Mouse (Mus musculus) forebrain, embryonic 14.5 days (tissue): ENCODE measurements around the gene Cep41. TPM values are rescaled to one million over a fixed set of nuclear protein-coding genes. Genes with fewer than 3 reads are reported as not detected.

ENCODE experiments used
- ATAC-seq: fragments of 200-750 bp; cut with Nextera tagmentation; 2 replicates; pipeline ENCODE4 v1.8.0; 2017; ENCODE audit warnings: mild to moderate bottlenecking, moderate library complexity
- DNase-seq: peaks from one replicate; pipeline ENCODE4 v3.0.0-alpha.2; 2015; ENCODE audit warnings: low spot score
- H3K27ac ChIP-seq: fragments of 300-500 bp; sonication (generic); 2 replicates; pipeline ENCODE4 v1.5.1; 2014; ENCODE audit warnings: low read depth, mild to moderate bottlenecking, control low read depth, low read length, moderate library complexity
- H3K27me3 ChIP-seq: fragments of 300-500 bp; sonication (generic); replicated peaks from 2 replicates; pipeline ENCODE4 v1.6.1; 2014; ENCODE audit warnings: low read length, control low read depth, mixed read lengths; ENCODE audit not compliant: control insufficient read depth, insufficient read depth
- H3K36me3 ChIP-seq: fragments of 300-500 bp; sonication (generic); 2 replicates; pipeline ENCODE4 v1.6.1; 2014; ENCODE audit warnings: low read length, control low read depth; ENCODE audit not compliant: control insufficient read depth, insufficient read depth
- H3K4me1 ChIP-seq: fragments of 300-500 bp; sonication (generic); 2 replicates; pipeline ENCODE4 v1.6.1; 2014; ENCODE audit warnings: antibody characterized with exemption, low read length, control low read depth; ENCODE audit not compliant: control insufficient read depth, insufficient read depth
- H3K4me2 ChIP-seq: fragments of 300-500 bp; sonication (generic); 2 replicates; pipeline ENCODE4 v1.6.1; 2014; ENCODE audit warnings: mild to moderate bottlenecking, control low read depth, low read length
- H3K4me3 ChIP-seq: fragments of 300-500 bp; sonication (generic); 2 replicates; pipeline ENCODE4 v1.5.1; 2014; ENCODE audit warnings: low read depth, low read length, control low read depth
- H3K9ac ChIP-seq: fragments of 300-500 bp; sonication (generic); 2 replicates; pipeline ENCODE4 v1.6.1; 2014; ENCODE audit warnings: mild to moderate bottlenecking, low read length, control low read depth, moderate library complexity
- H3K9me3 ChIP-seq: fragments of 300-500 bp; sonication (generic); replicated peaks from 2 replicates; pipeline ENCODE4 v1.6.1; 2016; ENCODE audit warnings: low read length, control low read depth, mixed read lengths; ENCODE audit not compliant: control insufficient read depth
- WGBS: fragments of 180-500 bp; shearing (Covaris S2); extraction: QIAGEN DNeasy Blood & Tissue Kit; methylation state at CpG from one replicate; pipeline ENCODE4 v1.1.7; 2014; 5-methylcytosine and 5-hydroxymethylcytosine counted together
- polyA plus RNA-seq: library from polyadenylated mRNA; unstranded; fragments of >200 nt; fragmentation: Nextera tagmentation; extraction: Ambion mirVana; gene quantifications from 2 replicates; pipeline ENCODE4 v1.2.1, GENCODE M21; 2014

Gene Cep41
- 15.6 and 16.6 TPM in 2 replicates for polyA plus RNA-seq

DNA sequence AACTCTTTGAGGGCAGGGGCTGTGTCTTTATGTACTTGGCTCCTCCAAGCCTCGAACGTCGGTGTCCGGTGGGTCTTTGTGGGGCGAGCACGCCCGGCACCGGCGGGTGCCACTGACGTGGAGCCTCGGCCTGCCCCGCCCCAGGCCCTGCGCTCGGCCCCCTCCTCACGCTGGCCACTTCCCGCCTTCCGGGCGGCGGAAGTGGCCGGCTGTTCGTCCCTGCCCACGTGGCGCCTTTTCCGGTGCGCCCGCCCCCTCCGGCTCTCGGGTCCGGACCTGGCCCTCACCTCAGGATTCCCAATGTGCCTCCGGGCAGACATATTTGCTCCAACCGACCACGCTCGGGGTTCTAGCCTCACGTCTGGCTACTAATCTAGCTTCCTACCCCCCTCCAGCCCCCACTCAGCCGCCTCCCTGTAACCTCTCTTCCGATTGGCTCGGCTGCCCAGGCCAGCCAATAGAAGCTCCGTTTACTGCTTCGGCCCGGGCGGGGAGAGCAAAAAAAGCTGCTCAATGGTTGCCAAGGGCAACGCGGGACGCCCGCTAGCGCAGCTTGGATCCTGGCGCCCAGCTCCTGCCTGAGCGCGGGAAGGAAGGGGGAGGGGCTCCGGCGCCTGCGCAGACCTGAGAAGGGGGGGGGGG lies at the start of gene Cep41:
TSS of gene Cep41 (minus strand) at position 400 of the 642 bp plus-strand sequence.
- peak within 1 kb of the TSS; percentile 70 for H3K9ac ChIP-seq
- WGBS: under 1% methylated on average over 51 of the region's 52 CpGs
- peak within 1 kb of the TSS; percentile 95 for H3K27ac ChIP-seq
- ATAC-seq (peak; percentile 98), DNase-seq (peak; percentile 99)
- no peaks in the 10 kb centered on the region for H3K36me3 ChIP-seq
- no peaks in the 10 kb centered on the region for H3K27me3 ChIP-seq
- peak within 1 kb of the TSS; percentile 63 for H3K4me2 ChIP-seq
- peak within 1 kb of the TSS; percentile 58 for H3K4me3 ChIP-seq
- peaks cover 9% of the 10 kb centered on the region; the same call in 1 of the 2 replicates for H3K4me1 ChIP-seq
- H3K9me3 ChIP-seq: no peaks in the 10 kb centered on the region

DNA sequence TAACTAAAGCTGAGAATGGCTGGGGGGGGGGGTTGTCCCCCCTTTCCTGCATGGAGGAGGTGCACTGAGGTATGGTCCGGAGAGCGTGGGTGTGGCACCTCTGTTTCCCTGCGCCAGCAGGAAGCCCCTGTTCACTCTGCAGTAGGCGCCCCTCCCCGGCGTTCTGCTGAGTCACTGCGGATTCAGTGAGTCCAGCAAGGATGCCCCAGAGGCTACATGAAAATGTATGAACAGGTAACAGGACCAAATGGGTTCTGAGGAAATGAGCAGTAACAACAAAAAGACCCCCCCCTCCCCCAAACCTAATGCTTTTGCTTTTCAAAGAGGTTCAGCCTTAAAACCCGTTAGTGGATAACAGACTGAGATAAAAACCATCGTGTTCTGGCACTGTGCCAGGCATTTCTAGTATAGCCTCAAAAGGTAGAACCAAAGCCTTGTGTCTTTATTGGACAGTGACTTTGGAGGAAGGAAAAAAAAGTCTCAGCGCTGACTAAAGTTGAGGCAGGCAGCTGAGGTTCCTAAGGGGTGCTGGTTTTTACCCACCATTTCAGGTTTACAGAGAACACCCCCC lies 45.7 kb upstream of the Cep41 start:
- Histone ChIP-seq H3K9me3 (peaks cover 27% of the 10 kb centered on the region), H3K4me2 (peak overlapping the region; percentile 64), H3K9ac (peak overlapping the region; percentile 83), H3K4me3 (peak overlapping the region; percentile 54), H3K27me3 (no peaks in the 10 kb centered on the region), H3K27ac (no peak overlapping the region), H3K4me1 (no peaks in the 10 kb centered on the region; the same call in 1 of the 2 replicates), H3K36me3 (peaks cover 27% of the 10 kb centered on the region)
- WGBS: 46% methylated on average over 10 of the region's 10 CpGs
- no peak for ATAC-seq
- DNase-seq: peak; percentile 56

DNA sequence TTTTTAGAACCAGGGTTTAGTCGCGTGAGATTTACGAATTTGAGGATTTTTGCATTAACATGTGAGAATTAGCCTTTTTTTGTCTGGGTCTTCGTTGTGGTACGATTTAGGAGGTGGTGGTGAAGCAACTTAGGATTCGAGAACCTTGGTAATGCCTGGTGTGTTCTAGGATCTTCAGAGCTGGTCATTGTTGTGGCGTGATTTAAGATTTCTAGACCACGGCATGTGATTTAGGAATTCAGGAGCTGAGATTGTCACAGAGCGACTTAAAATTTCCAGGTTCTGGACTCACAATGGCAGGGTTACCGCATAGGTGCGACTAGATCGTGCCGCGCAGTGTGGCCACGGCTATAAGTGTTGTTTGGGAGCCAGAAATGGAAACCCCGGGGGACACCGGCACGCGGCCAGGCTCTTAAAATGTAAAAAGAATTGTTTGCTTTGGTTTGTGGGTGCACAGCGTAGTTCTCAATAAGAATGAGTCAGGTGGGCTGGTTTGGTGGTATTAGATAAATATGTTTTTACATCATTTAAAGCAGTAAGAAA lies 45.0 kb upstream of the Cep41 start:
- Histone ChIP-seq H3K4me1 (peaks cover 5% of the 10 kb centered on the region; the same call in 1 of the 2 replicates), H3K27me3 (no peaks in the 10 kb centered on the region), H3K4me2 (peak overlapping the region; percentile 64), H3K4me3 (peak overlapping the region; percentile 54), H3K36me3 (peaks cover 19% of the 10 kb centered on the region), H3K9ac (peak overlapping the region; percentile 83), H3K9me3 (peaks cover 27% of the 10 kb centered on the region), H3K27ac (peak overlapping the region; percentile 87; the same call in 1 of the 2 replicates)
- ATAC-seq (no peak), DNase-seq (no peak)
- WGBS: 56% methylated on average over 20 of the region's 20 CpGs

DNA sequence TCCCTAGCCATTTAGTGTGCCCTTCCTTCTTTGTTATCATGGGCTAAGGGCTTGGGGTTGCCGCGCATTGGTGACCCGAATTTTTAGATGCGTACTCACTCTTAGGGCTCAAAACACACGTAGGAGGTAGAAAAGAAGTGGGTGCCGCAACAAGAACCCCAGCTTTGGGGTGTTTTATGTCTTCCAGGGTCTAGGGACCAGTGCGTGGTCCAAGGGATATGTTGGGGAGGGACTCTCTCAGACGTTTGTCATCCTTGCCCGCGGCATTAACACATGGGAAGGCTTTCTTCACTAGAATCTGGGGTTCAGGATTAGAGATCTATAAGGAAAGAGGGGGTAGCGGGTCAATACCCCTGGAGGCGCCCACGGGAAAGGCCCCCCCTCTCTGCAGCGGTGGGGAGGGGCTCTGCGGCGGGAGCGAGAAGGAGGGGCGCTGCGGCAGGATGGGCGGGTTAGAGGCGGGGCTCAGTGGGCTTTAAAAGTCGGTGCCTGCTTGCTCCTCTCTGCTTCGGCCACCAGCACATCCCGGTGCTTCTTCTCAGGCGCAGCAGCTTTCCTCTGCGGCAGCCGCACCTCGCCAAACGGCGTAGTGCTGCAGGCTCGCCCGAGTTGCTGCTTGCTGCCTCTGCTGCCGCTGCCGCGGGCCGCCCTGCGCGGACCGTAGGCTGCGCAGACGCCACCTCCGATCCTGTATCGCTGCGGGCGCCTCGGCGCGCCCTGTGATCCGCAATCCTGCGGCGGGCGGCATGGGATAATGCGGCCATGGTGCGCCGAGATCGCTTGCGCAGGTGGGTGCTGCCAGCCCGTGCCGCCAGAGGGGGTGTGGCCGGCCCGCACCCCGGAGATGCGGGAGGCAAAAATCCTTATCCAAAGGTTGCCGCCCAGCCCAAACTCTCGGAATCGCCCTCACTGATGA lies 44.3 kb upstream of the Cep41 start:
- Histone ChIP-seq H3K27ac (peak overlapping the region; percentile 87), H3K36me3 (peaks cover 13% of the 10 kb centered on the region), H3K9ac (peak overlapping the region; percentile 83), H3K9me3 (peaks cover 27% of the 10 kb centered on the region), H3K4me3 (peak overlapping the region; percentile 54), H3K4me1 (peaks cover 7% of the 10 kb centered on the region), H3K4me2 (peak overlapping the region; percentile 64), H3K27me3 (no peaks in the 10 kb centered on the region)
- ATAC-seq: peak; percentile 77
- 54% methylated on average over 63 of the region's 66 CpGs for WGBS
- peak; percentile 86 for DNase-seq

DNA sequence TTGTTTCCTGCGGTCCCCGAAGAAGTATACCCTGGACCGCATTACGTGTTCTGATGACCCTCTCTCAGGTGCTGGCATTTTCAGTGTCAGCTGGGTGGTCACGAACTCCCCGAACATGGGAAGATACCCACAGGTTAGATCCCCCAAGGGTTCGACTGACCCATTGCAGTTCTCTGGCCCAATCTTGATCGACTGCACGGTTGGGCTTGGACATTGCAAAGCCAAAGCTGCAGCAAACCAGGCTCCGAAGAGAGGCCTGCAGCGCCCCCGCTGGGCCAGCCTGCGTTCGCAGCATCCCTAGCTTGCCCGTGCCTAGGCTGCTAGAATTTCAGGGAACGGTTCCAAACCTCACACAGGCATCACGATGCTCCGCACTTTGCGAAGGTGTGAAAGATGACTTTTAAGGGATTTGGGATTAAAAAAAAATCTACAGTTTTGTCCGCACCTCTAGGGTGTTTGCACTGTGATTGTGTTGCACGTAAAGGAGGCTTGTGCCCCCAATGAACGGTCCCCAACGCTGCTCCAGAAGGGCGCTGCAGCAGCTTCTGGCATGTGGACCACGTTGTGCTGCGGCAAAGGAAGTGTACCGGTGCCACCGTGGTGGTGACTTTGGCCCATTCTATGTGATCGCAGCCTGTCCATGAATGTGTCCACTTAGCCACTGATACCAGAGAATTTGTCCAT lies 43.5 kb upstream of the Cep41 start:
- Histone ChIP-seq H3K36me3 (peaks cover 6% of the 10 kb centered on the region; the same call in 1 of the 2 replicates), H3K4me1 (peaks cover 7% of the 10 kb centered on the region), H3K4me3 (peak overlapping the region; percentile 54), H3K9me3 (peaks cover 27% of the 10 kb centered on the region), H3K4me2 (peak overlapping the region; percentile 64), H3K27ac (peak overlapping the region; percentile 87), H3K9ac (peak overlapping the region; percentile 83), H3K27me3 (no peaks in the 10 kb centered on the region)
- 52% methylated on average over 29 of the region's 29 CpGs for WGBS
- peak; percentile 91 for DNase-seq
- peak; percentile 76 for ATAC-seq

DNA sequence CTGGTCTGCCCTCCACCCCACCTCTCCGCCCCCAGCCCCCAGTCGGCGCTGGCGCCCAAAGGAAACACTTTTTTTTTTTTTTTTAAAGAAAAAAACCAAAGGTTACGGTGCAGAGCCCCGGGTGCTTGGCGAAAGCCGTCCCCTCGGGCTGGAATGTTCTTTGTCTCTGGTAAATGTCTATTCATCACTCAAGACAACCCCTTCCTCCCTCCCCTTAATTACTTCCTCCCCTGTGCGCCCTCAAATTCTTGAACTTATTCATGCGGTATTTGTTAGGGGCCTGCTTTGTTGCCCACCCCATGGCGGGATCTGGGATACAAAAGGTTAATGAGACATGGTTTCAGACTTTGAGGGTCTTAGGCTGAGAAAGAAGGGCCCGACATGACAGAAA lies 42.8 kb upstream of the Cep41 start:
- Histone ChIP-seq H3K9ac (peak overlapping the region; percentile 83; the same call in 1 of the 2 replicates), H3K4me3 (no peak overlapping the region), H3K4me2 (peak overlapping the region; percentile 64), H3K9me3 (peaks cover 27% of the 10 kb centered on the region), H3K4me1 (peaks cover 7% of the 10 kb centered on the region), H3K27me3 (no peaks in the 10 kb centered on the region), H3K36me3 (peaks cover 4% of the 10 kb centered on the region; the same call in 1 of the 2 replicates), H3K27ac (peak overlapping the region; percentile 87)
- DNase-seq: peak; percentile 65
- 46% methylated on average over 13 of the region's 13 CpGs for WGBS
- ATAC-seq: peak; percentile 19

DNA sequence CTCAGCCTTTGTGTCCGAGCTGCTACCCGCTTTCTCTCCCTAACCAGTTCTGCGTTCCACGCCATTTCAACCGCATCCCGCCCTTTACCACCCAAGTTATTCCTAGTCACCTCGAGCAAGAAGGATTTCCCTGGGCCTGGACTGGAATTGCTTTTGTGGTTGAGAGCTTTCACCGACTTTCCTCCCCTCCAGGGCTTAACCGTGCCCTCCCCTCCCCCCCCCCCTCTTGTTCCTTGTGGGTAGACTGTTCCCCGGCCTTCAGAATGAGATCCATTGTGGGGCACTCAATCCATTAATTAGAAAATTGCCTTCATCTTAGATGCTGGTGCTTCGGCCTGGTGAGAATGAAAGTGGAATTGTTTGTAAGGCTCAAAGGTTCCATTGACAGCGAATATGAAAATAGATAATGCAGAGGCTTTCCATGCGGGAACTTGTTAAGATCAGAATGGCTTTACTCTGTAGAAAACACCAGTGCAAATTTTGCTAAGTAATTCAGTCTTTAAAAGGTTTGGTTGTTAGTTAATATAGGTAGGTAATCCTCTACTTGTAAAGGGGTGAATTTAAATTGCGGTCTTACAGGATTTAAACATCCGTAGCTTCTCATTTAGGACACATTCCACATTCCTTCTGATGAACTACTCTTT lies 42.3 kb upstream of the Cep41 start:
- H3K4me3 ChIP-seq: peak overlapping the region; percentile 11
- peaks cover 7% of the 10 kb centered on the region for H3K4me1 ChIP-seq
- H3K36me3 ChIP-seq: peaks cover 4% of the 10 kb centered on the region; the same call in 1 of the 2 replicates
- H3K27me3 ChIP-seq: no peaks in the 10 kb centered on the region
- peak overlapping the region; percentile 87 for H3K27ac ChIP-seq
- ATAC-seq (no peak), DNase-seq (peak; percentile 52)
- 48% methylated on average over 15 of the region's 15 CpGs for WGBS
- peak overlapping the region; percentile 49 for H3K9ac ChIP-seq
- H3K9me3 ChIP-seq: peaks cover 27% of the 10 kb centered on the region
- peak overlapping the region; percentile 64 for H3K4me2 ChIP-seq
